Mouse (Mus musculus) kidney, adult 9 months (tissue): ENCODE results near the gene Ttll8.

Source experiments
- DNase-seq: peaks from one replicate; pipeline ENCODE4 v3.0.0; 2022

Gene Ttll8

DNA sequence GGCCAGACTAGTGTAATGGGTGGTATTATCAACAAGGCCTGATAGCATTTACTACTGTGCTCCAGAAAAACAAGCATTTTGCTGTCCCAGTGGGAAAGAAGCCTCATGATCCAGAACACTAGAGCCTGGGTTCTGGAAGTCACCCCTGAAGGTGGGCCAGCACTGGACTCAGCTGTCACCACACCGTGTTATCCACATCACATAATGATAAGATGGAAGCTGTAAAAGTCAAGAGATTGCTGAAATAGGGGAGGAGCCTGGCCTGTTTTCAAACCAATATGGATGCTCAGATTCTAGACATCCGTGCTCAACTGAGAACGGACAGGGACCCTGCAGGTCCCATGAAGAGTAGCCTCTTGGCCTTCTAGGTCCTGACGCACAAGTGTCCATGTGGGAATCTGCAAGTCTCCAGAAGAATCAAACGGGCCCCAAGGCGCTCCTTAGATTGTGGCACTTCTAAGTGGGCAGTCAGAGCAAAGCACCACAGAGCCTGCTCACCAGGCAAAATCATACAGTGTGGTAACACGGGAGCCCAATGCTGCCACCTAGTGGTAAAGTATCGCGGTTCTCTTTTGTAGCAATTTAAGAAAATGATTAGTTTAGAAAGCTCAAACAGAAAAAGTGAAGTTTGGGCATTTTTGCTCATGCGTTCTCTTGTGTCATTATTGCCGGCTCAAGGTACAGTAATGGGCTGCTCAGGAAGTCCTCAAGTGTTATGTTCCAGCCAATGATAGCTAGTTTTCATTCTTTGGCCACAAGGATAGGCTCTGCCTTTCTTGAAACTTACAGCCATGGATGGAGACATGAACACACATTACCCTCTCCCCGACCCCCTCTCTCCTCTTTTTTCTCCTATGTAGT lies 32.9 kb downstream of the Ttll8 start:
- peak; percentile 92 for DNase-seq

DNA sequence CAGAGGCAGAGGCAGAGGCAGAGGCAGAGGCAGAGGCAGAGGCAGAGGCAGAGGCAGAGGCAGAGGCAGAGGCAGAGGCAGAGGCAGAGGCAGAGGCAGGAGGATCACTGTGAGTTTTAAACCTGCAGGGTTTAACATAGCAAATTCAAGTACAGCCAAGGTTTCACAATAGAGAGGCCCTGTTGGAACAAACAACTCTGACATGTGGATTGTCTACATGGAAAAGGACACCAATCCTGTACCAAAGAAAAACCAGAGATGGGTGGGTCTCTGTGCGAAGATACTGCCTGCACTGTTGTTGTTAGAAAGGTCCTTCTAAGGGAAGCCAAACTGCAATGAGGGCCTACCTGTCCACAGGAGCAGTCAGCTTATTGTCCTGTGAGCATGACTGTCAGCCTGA lies 34.2 kb downstream of the Ttll8 start:
- DNase-seq, result no peak

DNA sequence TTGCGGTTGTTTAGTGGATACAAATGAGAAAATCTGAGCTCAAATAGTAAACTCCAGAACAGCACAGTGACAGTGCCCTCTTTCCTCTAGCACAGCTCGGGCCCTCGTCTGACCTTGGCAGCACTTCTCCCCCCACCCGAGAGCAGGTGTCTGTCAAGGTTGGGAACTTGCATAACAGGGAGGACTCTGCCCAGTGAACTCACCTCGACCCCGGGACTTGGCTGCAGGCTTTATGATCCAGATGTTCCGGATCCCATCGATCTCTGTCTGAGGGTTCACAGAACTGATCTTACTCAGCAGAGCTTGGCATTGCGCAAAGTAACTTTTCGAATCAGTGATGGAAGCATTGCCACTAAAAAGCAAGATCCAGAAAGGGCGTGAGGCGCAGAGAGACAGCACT lies 34.9 kb downstream of the Ttll8 start:
- peak; percentile 95 for DNase-seq

DNA sequence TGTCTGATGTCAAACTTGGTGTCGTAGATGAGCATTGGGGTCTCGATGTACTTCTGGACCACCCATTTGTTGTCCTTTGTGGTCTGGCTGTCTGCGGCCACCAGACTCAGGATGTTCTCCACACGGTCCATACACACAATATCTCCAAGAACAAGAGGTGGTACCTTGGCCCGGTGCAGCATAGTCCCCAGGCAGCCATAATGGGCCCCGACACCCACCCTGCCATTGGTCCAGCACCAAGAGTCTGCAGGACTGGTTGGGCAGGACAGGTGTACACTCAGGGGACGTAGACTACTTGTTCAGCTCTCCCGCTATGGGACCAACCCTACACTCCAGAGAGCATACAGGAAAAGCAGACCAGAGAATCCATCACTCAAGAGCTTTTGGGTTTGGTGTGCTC lies 37.1 kb downstream of the Ttll8 start:
- no peak for DNase-seq

DNA sequence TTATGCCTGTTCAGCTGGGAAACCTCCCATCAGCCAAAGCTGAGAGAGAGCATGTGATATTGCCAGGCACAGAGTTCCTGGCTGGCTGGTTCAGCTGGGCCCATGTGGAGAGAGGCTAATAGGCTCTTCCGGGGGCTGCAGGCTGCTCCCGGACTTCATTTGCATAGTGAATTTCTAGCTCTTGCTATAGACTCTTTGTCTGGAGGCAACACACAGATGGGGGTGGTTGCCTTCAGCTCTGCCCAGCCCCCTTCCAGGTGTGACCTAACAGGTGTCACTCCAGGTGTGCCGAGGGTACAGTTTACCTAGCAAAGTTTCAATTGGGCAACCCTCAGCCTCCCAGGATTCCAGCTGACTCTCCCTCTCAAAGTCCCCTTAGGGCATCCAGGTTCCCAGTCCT lies 37.9 kb downstream of the Ttll8 start:
- no peak for DNase-seq

DNA sequence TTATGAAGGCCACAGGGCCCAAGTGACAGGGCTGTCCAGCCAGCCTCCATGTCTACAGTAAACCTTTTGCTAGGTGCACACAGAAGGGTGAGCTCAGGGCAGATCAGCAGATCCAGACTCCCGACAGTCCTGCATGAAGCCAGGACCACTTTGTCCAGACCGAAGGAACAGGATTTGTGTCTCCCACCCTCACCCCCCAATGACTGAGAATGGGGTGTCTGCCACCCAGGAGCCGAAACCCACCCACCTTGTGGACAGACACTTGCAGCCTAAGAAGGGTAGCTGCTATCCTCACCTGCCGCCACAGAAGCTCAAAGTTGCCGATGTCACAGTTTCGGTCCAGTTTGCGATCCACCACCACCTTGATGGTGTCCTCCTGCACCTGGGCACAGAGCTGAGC lies 39.2 kb downstream of the Ttll8 start:
- DNase-seq, result no peak

DNA sequence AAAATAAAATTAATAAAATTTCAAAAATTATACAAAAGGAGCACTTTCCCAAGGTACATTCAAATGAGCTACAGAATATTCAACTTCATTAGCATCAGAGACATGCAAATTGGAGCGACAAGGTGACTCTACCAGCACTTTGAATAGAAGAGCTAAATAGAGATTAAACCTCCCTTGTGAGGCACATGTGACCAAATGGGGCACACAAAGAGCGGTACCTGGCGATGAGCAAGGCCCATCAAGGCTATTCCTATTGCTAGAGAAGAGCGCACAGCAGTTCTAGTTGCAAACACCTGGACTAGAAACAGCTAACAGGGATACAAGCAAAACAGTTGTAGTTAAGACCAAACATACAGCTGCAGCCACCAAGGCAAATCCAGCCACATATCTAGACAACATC lies 47.9 kb downstream of the Ttll8 start:
- no peak for DNase-seq

DNA sequence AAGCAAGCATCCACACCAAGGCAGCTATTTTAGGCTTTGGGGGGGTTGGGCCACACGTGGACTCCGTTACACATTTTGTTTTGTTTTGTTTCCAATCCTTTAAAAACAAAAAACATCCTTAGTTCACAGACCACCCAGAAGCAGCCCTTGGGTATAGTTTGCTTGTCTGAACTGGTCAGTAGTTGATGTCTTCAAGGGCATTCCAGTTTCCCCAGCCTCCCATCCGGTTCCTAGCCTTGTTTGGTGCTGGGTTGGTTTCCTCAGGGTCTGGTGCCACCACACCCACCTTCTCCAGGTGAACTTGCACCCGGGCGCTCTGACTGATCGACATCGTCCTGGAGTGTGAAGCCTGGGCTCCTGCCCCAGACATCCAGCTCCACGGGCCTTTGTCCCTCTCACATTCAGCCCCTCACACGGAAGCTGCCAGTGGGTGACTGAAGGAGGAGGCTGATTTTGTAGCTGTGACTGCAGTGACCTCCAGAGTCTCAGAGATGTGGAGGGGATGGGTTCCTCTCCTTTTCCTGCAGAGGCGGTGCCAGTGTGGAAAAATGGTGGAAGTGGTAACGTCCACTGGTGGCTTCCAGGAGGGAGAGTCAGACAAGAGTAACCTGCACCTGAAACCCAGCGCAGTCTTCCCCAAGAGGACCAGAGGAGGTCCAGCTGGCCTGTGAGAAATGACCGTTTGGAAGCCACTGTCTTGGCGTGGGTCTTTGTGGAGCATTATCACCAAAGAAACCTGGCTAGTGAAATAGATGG lies 50.0 kb downstream of the Ttll8 start:
- no peak for DNase-seq

DNA sequence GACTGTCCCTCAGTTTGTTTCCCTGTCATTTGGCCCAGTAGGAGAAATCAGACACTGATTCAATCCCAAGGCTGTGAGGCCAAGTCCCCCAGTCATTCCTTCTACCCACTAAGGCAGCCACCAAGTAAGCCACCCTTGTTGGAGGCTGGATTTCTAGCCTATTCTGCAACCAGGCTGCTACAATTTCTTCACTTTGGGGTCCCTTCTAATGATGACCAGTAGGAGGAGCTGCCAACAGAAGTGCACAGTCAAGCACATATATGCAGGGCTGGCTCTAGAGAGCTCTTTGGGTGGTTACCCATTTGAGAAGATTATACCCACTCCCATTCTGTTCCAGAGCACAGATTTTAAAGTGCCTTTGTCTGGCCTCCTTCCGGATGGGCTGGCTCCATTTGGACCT lies 51.1 kb downstream of the Ttll8 start:
- no peak for DNase-seq

DNA sequence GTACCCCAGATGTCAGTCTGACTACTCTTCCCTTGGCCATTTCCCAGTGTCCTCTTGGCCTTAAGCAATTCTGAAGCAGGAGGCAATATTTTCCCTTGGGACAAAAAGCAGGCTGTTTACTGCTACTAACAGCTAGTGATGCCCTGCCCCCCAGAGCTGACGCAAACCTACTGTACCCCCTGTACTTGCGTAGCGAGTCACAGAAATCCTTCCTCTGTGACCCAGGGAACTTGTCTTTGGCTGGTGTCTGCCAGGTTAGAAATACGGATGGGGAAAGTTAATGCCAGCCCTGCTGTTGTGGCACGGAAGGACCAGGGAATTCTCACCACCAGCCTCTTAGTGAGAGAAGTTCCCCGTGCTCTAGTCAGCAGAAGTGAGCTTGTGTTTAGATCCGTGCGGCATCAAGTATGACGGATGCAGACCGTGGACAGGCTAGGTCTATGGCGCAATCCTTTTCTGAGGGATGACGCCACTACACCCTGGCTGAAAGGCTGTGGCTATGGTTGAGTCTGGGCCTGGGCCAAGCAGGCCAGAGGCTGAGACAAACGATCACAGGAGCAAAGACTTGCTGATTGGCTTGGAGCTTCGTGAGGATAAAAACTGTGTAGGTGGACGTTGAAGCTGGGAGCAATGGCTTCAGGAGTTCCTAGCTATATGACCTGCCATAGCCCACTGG lies 51.9 kb downstream of the Ttll8 start:
- DNase-seq, result no peak

DNA sequence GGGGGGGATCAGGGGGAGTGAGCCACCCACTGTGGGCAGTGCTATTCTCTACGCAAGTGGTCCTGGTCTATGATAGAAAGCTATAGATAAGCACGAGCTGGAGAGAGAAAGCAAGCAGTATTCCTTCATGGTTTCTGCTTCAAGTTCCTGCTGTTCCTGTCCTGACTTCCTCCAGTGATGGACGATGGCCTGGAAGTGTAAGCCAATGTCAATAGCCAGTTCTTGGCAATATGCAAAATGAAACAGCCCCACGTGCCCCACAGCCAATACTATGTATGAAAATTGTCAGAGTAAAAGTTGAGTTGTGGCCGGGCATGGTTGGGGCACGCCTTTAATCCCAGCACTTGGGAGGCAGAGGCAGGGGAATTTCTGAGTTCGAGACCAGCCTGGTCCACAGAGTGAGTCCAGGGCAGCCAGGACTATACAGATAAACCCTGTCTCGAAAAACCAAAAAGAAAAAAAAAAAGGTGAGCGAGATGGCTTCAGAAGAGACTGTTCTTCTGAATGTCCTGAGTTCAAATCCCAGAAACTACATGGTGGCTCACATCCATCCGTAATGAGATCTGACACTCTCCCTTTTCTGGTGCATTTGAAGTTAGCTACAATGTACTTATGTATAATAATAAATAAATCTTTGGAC lies 57.8 kb downstream of the Ttll8 start:
- no peak for DNase-seq

DNA sequence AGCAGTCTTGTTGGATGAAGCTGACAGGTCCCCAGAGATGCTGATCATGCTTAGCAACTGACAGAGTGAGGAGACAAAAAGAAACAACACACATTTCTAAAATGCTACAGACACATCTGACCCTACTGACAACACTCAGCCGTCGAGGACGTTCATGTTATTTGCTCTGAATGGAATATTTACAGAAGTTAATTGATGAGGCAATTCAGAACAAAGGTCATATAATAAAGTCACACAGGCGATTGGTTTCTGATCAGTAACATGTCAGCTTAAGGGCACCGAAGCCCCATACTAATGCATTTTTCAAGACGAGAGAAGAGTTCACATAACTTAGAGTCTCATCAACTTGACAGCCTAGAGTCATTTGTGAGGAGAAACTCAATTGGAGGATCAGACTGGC lies 58.3 kb downstream of the Ttll8 start:
- no peak for DNase-seq

DNA sequence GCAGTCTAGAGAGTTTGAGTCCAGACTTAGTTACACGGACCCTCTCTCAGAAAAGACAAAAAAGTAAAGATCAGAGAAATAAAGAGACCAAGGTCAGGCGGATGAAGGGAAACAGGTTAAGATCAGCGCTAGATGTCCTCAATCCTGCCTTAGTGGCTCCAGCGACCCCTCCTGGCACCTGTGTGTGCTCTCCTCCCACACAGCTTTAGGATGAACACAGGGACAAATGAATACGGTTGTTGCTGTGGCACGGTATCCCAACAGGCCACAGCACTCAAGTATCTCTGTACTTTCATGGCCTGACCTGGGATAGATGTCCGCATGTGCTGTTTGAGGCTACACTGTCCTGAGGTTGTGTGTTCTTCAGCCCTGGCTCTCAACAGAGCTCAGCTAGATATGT lies 59.1 kb downstream of the Ttll8 start:
- no peak for DNase-seq

DNA sequence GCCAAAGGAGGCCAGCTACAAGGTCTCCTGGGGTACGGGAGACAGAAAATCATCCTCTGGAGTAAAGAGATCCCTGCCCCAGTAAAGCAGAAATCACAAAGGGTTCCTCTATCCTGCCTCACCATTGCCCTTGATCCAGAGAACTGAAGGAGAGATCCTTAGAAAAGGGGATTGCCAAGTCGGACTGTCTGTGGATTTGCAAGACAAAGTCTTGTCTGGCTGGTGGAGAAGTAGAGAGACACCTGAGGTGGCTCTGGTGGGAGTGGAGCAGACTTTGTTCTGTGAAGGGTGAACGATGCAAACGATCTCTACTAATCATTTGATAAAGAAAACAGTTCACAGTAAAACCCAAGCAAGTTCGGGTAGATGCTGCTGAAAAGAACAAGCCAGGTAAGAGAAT lies 61.3 kb downstream of the Ttll8 start:
- no peak for DNase-seq

DNA sequence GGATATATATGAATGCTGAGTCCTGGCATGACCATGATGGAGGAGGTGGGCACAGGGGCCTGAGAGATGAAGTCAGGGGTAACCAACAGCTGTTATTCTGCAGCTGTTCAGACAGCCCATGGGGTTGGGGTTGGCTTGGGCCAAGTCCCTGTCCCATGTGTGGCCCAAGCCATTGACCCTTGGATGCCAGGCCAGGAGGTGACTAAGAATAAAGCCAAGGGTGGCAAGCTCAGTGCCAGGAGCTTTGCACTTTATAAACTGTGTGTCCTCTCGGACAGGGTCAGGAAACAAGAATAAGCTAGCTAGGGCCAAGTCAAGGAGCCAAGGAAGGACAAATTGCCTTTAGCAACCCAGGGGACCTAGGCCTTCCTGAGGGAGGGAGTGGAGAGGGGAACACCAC lies 62.0 kb downstream of the Ttll8 start:
- DNase-seq, result peak; percentile 70

DNA sequence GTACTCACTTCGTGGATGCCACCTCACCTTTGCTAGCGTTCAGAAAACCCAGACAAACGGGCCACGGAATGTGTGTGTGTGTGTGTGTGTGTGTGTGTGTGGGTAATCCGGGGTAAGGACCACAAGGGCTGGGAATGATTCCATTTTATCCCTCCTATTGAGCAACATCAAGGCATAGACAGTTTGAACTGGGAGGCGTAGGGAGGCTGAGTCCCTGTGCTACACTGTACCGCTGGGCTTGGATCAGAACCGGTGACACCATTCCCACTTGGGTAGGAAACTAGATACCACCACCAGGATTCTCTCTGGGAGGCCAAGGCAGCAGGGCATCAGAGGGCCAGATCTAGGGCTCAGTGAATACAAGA lies 62.6 kb downstream of the Ttll8 start:
- DNase-seq, result no peak

DNA sequence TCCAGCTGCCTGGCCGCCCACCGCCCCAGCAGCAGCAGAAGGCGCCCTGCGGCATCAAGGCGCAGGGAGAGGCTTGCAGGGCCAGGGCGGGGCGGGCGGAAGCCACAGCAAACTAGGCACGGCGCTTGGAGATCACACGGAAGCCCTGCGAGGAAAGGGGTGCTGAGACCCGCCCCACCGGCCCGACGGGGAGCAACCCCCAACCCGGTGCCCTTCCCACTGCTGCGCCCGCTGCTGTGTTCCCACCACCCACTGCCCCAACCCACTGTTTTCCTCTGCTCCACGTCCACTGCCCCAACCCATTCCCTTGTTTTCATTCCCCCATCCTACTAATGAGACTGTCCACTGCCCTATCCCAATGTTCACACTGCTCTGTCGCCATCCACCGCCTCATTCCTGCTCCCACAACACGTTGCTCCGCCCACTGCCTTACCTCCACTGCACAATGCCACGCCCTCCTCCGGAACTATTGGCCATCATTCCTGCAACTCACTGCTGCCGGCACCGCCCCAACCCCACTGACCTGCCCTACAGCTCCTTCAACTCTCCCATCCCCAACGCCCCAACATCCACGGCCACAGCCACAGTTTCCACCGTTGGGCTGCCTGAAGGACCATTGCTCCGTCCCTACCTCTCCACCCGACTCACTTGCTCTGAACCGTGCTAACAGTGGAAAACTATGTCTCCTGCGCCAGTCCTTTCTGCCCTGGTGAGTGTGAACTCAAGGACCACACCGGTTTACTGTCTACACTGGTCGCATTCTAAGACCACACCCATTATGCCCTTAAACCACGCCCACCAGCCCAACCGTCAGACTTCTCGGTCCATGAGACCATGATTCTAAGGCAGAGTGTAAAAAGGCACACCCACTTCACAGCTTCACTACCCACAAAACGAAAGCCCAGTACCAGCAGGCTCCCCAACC lies 63.2 kb downstream of the Ttll8 start:
- peak; percentile 92 for DNase-seq

DNA sequence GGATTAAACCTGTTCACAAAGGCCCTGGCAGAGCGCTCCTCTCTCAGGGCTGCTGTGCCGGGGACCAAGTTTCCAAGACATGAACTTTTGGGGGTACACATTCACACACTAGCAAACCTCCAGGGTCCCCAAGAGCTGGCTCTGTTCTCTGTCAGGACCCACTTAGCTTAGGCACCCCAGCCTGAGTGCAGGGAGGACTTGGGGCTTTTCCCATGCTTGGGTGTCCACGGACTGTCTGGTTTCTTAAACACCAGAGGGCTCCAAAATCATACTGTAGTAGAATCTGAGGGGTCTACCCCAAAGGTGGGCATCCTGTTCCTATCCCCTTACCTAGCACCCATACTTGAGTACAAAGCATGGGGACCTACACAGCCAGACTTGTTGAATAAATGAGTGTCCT lies 64.2 kb downstream of the Ttll8 start:
- no peak for DNase-seq

DNA sequence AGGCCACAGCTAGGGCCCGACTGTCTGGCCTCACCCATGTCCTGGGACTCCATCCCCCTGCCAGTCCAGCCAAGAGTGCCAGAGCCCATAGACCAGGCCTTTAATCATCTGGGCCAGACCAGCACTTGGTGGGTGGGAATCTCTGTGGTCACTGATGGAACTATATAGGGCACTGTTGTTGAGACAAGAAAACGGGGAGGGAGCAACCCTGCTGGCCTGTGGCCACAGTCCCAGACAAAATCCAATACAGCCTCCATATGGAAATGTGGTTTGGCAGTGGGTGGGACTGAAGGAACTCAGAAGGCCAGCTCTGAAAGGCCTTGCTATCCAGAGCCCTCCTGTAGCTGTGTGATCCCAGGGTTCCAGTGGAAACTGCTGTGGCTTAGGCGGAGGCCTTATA lies 65.2 kb downstream of the Ttll8 start:
- no peak for DNase-seq

DNA sequence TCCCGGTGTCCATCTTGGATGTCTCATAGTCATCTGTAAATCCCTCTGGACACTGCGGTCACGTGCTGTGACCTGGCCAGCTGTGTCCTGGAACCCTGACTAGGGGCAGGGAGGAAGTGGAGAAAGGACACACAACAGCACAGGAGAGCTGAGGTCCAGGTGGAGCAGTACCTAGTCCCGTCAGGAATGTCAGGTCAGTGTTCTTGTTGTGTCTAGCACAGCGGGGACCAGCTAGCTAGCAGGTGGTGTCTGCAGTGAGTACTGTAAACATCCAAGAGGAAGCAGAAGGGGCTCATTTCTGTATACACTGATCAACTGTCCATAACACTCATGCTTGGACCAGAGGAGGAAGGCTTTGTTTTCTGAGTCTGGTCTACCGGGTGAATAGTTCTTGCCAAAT lies 68.8 kb downstream of the Ttll8 start:
- no peak for DNase-seq

DNA sequence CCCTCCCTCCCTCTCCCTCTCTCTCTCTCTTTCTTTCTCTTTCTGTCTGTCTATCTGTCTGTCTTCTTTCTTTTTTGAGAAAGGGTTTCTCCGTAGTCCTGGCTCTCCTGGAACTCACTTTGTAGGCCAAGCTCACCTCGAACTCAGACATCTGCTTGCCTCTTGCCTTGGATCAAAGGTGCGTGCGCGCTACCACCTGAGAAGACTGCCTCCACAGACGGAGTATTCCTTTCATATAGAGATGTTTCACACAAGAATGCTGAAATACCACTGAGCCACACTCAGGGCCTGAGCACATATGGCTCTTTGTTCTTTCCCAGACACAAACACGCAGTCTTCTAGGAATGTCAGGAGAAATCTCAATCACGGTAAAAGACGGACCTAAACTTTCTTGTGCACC lies 70.9 kb downstream of the Ttll8 start:
- DNase-seq, result no peak

DNA sequence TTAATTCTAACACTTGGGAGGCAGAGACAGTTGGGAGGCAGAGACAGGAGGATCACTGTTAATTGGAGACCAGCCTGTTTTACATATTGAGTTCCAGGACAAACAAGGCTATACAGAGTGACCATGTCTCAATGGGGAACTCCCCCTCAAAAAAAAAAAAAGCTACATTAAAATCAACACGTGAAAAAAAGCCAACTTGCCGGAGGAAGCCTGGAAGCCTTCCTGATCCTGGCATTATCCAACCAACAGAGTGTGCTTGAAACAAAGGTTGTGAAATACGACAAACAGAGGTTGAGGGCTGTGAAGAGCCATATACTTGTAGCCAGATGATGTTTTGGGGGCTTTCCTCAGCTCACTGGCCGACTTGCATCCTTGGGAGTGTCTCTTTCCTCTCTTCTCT lies 71.4 kb downstream of the Ttll8 start:
- DNase-seq, result no peak
